Mouse (Mus musculus): ENCODE measurements around the gene Gabra5.

Gabra5 gene

GRCm38 (mm10) chr7:57509681-57510141 is at the start of gene Gabra5:
Gabra5 (minus strand) TSS chr7:57510059.
- POLR2A ChIA-PET: interaction anchor here in 1 of 4 experiments (0.8 to 1.5 kb wide), 2 partner anchors 22 to 36 kb away, joined by 3 read pairs; no protein-coding TSS in a partner anchor
- CTCF ChIA-PET: interaction anchor here in 2 of 4 experiments (0.8 to 1.8 kb wide), 2 partner anchors 29 to 125 kb away, joined by 3 to 7 read pairs; no protein-coding TSS in a partner anchor

GRCm38 (mm10) chr7:57538565-57538964 is 28.7 kb upstream of the Gabra5 start:
- ChIA-PET POLR2A (interaction anchor here in 2 of 4 experiments (0.7 to 1.0 kb wide), 2 partner anchors 162 to 554 kb away, joined by 3 to 5 read pairs; no protein-coding TSS in a partner anchor), CTCF (interaction anchor here (0.6 to 1.3 kb wide), 9 partner anchors 20 to 592 kb away, joined by 3 to 7 read pairs (median 3); partner anchors contain the start of gene Gabra5 (in 1 of the 4))

- CTCF ChIA-PET: no interaction called here
Measured at GRCm38 (mm10) chr7:57532676-57533075, 22.8 kb upstream of the Gabra5 start.

GRCm38 (mm10) chr7:57529954-57530353 is 20.1 kb upstream of the Gabra5 start:
- ChIA-PET CTCF (no interaction called here), POLR2A (no interaction called here)

More at GRCm38 (mm10) chr7:57532676-57533075, 22.8 kb upstream of the Gabra5 start:
- POLR2A ChIA-PET: no interaction called here

GRCm38 (mm10) chr7:57529451-57529850 is 19.6 kb upstream of the Gabra5 start:
- CTCF ChIA-PET: no interaction called here
- POLR2A ChIA-PET: no interaction called here

GRCm38 (mm10) chr7:57512955-57513354 is 3.1 kb upstream of the Gabra5 start:
- ChIA-PET POLR2A (no interaction called here), CTCF (interaction anchor here in 2 of 4 experiments (0.6 to 1.2 kb wide), 3 partner anchors 26 to 1146 kb away, joined by 3 to 4 read pairs (median 3); no protein-coding TSS in a partner anchor)

GRCm38 (mm10) chr7:57508860-57509632 is 813 bp downstream of the Gabra5 start:
- POLR2A ChIA-PET: interaction anchor here in 2 of 4 experiments (0.5 to 1.5 kb wide), 4 partner anchors 21 to 1115 kb away, joined by 3 to 4 read pairs (median 3); no protein-coding TSS in a partner anchor
- CTCF ChIA-PET: interaction anchor here in 2 of 4 experiments (0.8 to 1.8 kb wide), 2 partner anchors 30 to 124 kb away, joined by 3 to 7 read pairs; no protein-coding TSS in a partner anchor

- CTCF ChIA-PET: no interaction called here
Measured at GRCm38 (mm10) chr7:57502809-57503208, 7.0 kb downstream of the Gabra5 start.

GRCm38 (mm10) chr7:57491795-57492194 is 18.1 kb downstream of the Gabra5 start:
- POLR2A ChIA-PET: no interaction called here
- CTCF ChIA-PET: no interaction called here

More at GRCm38 (mm10) chr7:57502809-57503208, 7.0 kb downstream of the Gabra5 start:
- POLR2A ChIA-PET: no interaction called here

- CTCF ChIA-PET: no interaction called here
- POLR2A ChIA-PET: no interaction called here
Measured at GRCm38 (mm10) chr7:57486907-57487306, 23.0 kb downstream of the Gabra5 start.

- CTCF ChIA-PET: interaction anchor here in 1 of 4 experiments (0.5 kb wide), 1 partner anchor 623 kb away, joined by 8 read pairs; no protein-coding TSS in a partner anchor
- POLR2A ChIA-PET: no interaction called here
Measured at GRCm38 (mm10) chr7:57482896-57483295, 27.0 kb downstream of the Gabra5 start.

GRCm38 (mm10) chr7:57473811-57474525 is 35.9 kb downstream of the Gabra5 start:
- ChIA-PET POLR2A (no interaction called here), CTCF (interaction anchor here in 1 of 4 experiments (0.9 kb wide), 1 partner anchor 1146 kb away, joined by 3 read pairs; no protein-coding TSS in a partner anchor)

GRCm38 (mm10) chr7:57471316-57471715 is 38.5 kb downstream of the Gabra5 start:
- CTCF ChIA-PET: interaction anchor here in 1 of 4 experiments (0.7 kb wide), 1 partner anchor 29 kb away, joined by 3 read pairs; no protein-coding TSS in a partner anchor
- POLR2A ChIA-PET: no interaction called here

- POLR2A ChIA-PET: no interaction called here
- CTCF ChIA-PET: interaction anchor here in 1 of 4 experiments (0.5 kb wide), 2 partner anchors 885 to 1688 kb away, joined by 8 to 9 read pairs; no protein-coding TSS in a partner anchor
Measured at GRCm38 (mm10) chr7:57460354-57460753, 49.5 kb downstream of the Gabra5 start.

- CTCF ChIA-PET: no interaction called here
- POLR2A ChIA-PET: no interaction called here
Measured at GRCm38 (mm10) chr7:57448239-57448638, 61.6 kb downstream of the Gabra5 start.

- CTCF ChIA-PET: no interaction called here
- POLR2A ChIA-PET: no interaction called here
Measured at GRCm38 (mm10) chr7:57422675-57423074, 87.2 kb downstream of the Gabra5 start.

GRCm38 (mm10) chr7:57421044-57421443 is 88.8 kb downstream of the Gabra5 start:
- ChIA-PET POLR2A (no interaction called here), CTCF (no interaction called here)

GRCm38 (mm10) chr7:57419392-57419791 is 90.5 kb downstream of the Gabra5 start, which contains the start of gene Gabrb3:
Gabrb3 (plus strand) TSS chr7:57419692.
- CTCF ChIA-PET: no interaction called here
- POLR2A ChIA-PET: no interaction called here

GRCm38 (mm10) chr7:57412896-57413295 is 97.0 kb downstream of the Gabra5 start:
- ChIA-PET POLR2A (no interaction called here), CTCF (no interaction called here)

- CTCF ChIA-PET: no interaction called here
- POLR2A ChIA-PET: no interaction called here
Measured at GRCm38 (mm10) chr7:57411163-57411562, 98.7 kb downstream of the Gabra5 start.
